Mouse (Mus musculus) bone marrow macrophage, adult 2 months (primary cell): ENCODE measurements around the gene Gm11549.

Source experiments
- CTCF ChIP-seq: IDR thresholded peaks from 2 replicates; pipeline ENCODE4 v1.5.1; 2012; ENCODE audit warnings: low read depth, mild to moderate bottlenecking, low read length, moderate library complexity
- POLR2A ChIP-seq: IDR thresholded peaks from 2 replicates; pipeline ENCODE4 v1.6.1; 2012; ENCODE audit warnings: mild to moderate bottlenecking, low read depth, low read length, borderline replicate concordance

DNA sequence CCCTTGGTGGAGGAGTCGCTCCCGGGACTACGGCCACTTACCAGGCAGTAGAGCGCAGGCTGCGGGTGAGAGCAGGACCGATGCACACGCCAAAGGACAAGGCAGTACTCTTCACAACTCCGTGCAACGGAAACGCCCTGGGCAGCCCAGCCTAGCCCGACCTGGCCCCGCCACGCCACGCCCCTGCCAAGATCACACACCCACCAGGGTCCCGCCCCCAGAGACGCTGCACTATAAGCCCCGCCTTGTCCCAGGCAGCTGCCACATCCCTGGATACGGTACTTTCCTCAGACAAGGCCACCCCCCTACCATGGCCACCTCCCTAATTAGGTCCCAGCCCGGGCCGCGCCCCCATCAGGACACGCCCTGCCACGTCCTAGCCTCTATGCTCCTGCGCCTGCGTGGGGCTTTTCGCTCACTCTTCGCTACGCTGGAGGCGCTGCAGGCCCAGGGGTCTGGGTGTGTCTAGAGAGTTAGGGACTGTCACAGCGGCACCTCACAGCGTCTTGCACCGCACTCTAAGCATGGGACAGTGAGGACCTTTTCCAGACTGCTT lies 46.0 kb downstream of the Gm11549 start, which contains the start of the genes Anxa5 and 1810062G17Rik:
- TF ChIP-seq POLR2A (0 out of 2 replicates have a peak, but pooled peaks have one; percentile 74), CTCF (no peak)
